Mouse (Mus musculus): ENCODE results near the gene Gm12666.

DNA sequence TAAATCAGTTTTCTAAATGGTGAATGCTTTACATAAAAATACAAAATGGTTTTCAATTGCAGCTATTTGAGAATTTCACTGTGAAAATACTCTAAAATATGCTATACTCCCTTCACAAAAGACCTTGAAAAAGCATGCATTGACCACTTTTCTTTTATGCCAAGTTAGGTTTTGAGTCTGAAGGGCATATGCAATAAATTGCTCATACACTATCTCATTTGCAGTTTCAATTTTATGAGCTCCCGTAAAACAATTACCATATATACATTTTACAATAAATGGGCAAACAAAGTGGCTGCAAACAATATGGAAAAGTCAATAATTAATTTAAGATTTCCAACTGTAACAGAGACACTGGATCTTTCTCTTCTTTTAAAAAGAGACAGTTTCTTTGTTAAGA, 38.9 kb downstream of the Gm12666 start:
- TF ChIP-seq POLR2A (IDR thresholded peaks at IDR 0.05; ENCODE audit: extremely low read depth, insufficient read depth, low read length) (no peak), CTCF (IDR thresholded peaks at IDR 0.05; ENCODE audit: low read depth, low read length) (no peak)

Measured in liver, adult 2 months (tissue).